Mouse (Mus musculus): ENCODE results near the gene Fn3krp.

GRCm38 (mm10) chr11:121407366-121408155 is 13.6 kb upstream of the Fn3krp start:
- TF ChIP-seq CTCF (IDR thresholded peaks at IDR 0.05; ENCODE audit: low read depth): no peak
- TF ChIP-seq EP300 (IDR thresholded peaks at IDR 0.05; ENCODE audit: low read depth): no peak
